Mouse (Mus musculus): ENCODE data around the gene Tlcd2.

The Tlcd2 gene

GRCm38 (mm10) chr11:75460844-75461742 lies at the start of gene Tlcd2:
Tlcd2 (plus strand) TSS chr11:75461715.
- peak; percentile 99 for DNase-seq

DNA sequence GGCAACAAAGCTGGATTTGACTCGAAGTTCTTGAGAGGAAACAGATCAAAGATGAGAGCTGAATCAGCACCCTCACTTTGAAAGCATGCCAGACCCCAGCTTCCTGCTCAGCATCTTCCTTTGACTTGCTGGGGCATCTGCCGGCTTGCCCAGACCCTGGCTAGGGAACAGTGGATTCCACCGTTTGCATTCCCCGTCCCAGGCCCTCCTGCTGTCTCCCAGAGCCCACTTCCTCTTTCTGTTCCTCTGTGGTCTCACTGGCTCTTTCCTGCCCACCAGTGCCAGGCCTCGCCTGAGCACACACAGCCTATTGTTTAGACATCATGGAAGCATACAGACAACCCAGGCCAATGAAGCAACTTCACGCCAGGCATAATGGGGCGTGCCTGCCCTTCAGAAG lies 46.4 kb upstream of the Tlcd2 start:
- no peak for DNase-seq

DNA sequence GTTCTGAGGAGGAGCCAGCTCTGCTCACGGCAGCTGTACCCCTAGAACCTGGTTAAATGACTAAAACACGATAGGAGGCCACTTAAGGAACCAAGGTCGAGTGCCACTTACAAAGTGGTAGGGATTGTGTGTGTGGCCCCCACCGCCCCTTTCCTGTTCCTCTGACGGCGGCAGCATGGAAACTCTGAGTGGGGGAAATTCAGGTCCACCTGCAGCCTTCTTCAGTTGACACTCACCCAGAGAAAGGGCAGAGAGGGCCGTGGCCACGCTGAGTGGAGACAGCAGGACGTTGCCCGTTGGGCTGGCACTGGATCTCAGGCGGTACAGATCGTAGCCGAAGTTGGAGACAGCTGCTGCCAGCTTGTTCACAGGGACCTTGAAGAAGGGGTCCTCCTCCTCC lies 45.5 kb upstream of the Tlcd2 start:
- no peak for DNase-seq

DNA sequence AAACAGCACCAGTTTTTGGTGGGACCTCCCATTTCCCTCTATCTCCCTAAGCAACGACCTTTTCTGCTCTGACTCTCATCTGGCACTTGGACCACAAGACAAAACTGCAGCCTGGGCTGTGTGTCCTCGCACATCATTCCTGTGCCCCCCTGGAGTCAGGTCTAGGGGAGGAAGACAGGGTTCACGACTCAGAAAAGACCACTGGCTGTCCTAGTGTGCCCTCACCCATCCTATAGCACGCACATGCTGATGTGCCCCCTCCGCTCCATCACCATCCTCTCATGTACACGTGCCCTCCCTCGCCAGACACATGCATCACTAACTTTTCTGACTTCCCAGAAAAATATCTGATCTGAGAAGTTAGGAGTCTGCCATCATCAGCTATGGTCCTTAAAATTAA lies 41.5 kb upstream of the Tlcd2 start:
- DNase-seq: no peak

DNA sequence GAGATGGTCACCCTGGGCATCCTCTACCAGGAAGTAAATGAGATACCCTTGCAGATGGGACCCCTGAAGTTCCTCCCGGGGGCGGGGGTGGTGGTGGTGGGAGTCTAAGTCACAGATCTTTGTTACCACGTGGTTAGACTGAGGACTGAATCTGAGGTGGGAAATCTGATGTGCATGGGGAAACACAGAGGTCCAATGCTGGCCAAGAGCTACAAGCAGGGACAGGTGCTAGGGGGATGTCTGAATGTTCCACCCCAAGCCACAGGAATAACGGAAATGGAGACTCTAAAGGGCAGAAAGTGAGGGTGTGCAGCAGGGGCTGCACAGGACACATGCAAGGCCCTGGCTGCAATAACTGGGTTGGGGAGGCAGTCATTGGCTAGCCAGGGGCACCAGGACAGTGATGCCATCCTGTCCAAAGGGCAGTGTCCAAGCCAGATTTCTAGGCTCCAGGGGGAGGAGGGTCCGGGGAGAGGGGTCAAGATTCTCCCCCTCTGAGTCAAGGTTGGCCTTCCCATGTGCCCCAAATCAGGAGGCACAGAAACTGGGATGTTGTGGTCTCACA lies 40.6 kb upstream of the Tlcd2 start:
- no peak for DNase-seq

GRCm38 (mm10) chr11:75421375-75422012 lies 40.0 kb upstream of the Tlcd2 start:
- no peak for DNase-seq

DNA sequence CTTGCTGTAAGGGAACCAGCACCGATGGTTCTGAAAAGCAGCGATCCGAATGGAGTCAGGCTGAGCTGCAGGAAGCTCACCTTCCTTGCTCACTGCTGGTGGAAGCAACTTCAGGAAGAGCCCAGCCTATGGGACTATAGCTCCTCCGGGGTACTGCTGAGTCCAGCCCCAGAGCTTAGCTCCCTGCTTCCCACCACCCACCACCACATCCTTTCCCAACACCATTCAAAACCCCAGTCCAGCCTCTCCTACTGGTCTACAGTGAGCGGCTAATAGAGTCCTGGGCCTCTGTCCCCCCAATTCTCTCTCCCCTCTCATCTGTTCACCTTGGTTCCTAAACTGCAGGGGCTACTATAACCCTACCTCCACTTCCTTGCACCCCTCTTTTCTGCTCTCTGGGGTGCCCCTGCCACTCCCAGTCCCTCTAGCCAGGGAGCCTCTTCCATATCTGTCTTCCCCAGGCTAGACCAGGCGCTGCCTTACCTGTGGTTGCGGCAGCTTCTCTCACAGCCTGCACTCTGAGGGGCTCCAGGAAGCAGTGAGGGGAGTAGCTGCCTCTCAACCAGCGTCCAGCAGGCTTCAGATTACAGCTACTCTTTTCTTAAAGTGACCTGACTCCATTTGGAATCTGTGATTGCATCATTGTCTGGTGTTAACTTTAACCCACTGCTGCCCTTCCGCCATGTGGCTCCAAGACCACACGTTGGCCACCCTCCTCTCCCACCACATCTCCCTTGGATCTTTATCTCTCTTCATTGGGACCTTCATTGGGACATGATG lies 39.3 kb upstream of the Tlcd2 start, which contains the start of gene Serpinf1:
Serpinf1 (minus strand) TSS at position 689 of the 780 bp plus-strand sequence.
- DNase-seq: no peak

- no peak for DNase-seq
Observed at GRCm38 (mm10) chr11:75423091-75423490, 38.4 kb upstream of the Tlcd2 start.

DNA sequence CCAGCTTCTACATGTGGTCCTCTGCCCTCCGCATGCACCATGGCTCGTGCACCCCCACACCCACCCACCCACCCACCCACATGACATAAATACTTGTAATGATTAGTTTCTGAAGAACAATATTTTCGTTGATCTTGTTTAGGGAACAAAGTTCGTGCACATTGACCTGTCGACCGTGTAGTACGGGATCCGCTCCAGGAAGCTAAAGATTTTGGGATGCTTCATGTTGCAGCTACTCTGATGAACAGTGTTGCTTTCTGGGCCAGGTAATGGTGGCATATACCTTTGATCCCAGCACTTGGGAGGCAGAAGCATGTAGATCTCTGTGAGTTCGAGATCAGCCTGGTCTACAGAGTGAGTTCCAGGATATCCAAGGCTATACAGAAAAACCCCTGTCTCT lies 37.5 kb upstream of the Tlcd2 start:
- DNase-seq: no peak

DNA sequence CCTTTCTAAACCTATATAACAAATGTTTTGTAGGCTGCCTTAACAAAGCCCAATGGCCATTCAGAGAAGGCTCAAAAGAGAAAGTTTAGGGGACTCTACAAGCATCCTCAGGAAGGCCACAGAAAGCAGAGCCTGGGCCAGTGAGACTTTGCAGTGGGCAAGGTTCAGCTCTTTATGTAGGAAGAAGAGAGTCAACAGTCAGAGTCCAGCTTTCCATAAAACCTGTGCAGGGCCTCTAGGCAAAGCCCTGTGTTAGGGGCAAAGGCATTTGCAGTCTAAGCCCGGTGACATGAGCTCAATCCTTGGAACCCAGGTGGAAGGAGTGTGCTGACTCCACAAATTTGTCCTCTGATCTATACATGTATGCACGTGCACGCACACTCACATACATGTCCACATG lies 37.1 kb upstream of the Tlcd2 start:
- DNase-seq: no peak

DNA sequence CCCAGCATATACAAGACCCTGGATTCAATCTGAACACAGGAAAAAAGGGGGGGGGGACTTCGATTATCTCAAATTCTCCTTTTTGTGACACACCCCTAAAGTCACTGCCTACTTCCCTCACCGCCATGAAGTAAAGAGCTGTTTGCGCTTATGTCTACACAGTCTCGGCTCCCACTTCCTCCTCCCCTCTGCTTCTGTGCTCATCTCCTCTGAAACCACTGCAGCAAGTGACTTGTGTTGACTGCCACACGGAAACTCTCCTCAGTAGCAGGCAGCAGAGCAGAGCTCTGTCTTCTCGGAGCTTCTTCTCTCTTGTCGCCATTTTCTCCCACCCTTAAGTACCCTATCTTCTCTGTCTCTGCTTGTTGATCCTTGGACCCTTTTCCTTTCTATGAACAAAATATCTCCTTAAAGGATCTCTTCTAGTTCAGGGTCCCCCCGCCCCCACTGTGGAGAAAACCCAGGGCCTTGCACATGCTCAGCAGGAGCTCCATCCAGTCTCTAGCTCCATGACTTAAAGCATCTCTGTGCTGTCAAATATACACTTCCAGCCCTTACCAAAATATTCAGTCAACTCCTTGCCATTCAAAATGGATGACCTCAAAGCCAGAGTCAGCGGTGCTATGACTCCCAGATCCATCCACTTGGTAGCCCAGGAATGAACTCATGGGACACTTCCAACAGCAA lies 32.4 kb upstream of the Tlcd2 start:
- no peak for DNase-seq

- peak; percentile 80 to 85 for DNase-seq
Observed at GRCm38 (mm10) chr11:75431307-75431706, 30.2 kb upstream of the Tlcd2 start.

DNA sequence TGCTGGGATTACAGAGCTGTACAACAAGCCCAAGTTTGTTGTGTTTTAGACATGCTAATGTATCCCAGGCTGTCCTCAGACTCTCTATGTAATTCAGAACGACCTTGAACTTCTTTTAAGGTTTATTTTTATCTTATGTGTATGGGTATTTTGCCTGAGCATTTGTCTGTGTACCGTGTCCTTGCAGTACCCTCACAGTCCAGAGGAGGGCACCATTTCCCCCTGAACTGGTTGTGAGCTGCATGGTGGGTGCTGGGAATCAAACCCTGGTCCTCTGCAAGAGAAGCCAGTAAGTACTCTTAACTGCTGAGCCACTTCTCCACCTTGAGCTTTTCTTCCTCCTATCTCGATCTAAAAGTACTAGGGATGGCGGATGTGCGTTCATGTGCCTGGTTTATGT lies 27.4 kb upstream of the Tlcd2 start:
- DNase-seq: no peak

GRCm38 (mm10) chr11:75438194-75438593 lies 23.3 kb upstream of the Tlcd2 start:
- no peak for DNase-seq

GRCm38 (mm10) chr11:75438804-75439203 lies 22.7 kb upstream of the Tlcd2 start:
- DNase-seq: no peak

- peak in 1 of 2 experiments; percentile 24 for DNase-seq
Observed at GRCm38 (mm10) chr11:75439363-75439762, 22.2 kb upstream of the Tlcd2 start, which contains the start of gene Serpinf2. Serpinf2 (minus strand) TSS chr11:75439591.

DNA sequence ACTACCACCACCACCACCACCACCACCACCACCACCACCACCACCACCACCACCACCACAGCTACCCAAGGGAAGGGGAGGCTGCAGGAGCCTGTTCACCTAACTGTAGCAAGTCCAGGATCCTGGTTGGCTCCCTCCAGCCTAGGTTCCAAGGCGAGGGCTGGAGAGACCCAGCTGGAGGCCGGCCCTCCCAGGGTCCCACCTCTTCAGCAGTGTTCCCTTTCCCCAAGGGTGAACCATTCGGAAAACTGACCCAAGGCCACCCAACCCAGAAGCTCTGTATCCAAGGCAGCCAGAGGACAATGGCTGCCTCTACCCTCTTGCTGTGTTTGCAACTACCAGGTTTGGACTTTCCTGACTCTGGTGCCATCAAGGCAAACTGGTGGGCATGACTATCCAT lies 21.6 kb upstream of the Tlcd2 start:
- no peak for DNase-seq

DNA sequence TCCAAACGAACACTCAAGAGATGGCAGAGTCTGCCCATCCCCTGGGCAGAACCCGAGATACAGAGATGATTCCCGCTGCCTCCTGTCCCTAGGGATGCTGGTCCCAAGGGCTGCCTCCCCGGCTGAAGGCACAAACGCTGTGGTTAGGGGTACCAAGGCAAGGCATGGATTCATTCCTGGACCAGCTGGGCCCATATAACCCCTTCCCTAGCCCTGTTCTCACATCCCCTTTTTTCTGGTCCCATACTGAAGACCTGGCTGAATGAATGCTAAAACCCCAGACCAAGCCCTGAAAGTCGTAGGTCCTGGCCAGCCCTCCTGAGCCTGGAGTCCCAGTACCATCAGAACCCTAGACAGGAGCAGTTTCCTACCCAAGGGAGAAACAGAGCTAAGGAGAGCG lies 20.5 kb upstream of the Tlcd2 start:
- no peak for DNase-seq

GRCm38 (mm10) chr11:75441601-75442000 lies 19.9 kb upstream of the Tlcd2 start:
- peak; percentile 42 to 59 for DNase-seq

- DNase-seq: no peak
Observed at GRCm38 (mm10) chr11:75443711-75444110, 17.8 kb upstream of the Tlcd2 start.

DNA sequence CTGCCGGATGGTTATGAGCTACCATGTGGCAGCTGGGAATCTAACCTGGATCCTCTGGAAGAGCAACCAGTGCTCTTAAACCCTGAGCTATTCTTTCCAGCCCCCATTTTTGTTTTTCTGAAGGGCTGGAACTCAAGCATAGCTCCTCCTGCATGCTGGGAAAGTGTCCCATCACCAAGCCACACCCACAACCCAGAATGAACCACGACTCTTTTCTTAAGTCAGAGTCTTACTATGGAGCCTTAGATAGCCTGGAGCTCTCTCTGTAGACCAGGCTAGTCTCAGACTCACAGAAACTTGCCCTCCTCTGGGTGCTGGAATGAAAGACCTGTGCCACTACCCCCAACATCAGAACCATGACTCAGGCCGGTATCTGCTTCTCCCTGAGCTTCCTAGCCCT lies 12.9 kb upstream of the Tlcd2 start:
- DNase-seq: no peak

GRCm38 (mm10) chr11:75449695-75450094 lies 11.8 kb upstream of the Tlcd2 start:
- peak; percentile 52 to 61 for DNase-seq

Data from cerebellum, postnatal 14 days (tissue).